Mouse (Mus musculus) heart, postnatal 0 days (tissue): ENCODE data around the gene Dcun1d3. TPM values are rescaled to one million over a fixed set of nuclear protein-coding genes. Genes with fewer than 3 reads are reported as not detected.

Experiments
- ATAC-seq: fragments of 200-750 bp; cut with Nextera tagmentation; 2 replicates; pipeline ENCODE4 v1.8.0; 2017; ENCODE audit warnings: low read depth, moderate number of reproducible peaks, moderate library complexity; ENCODE audit not compliant: insufficient read depth
- DNase-seq: peaks from one replicate; pipeline ENCODE4 v3.0.0-alpha.2; 2016; ENCODE audit warnings: low spot score
- H3K27ac ChIP-seq: fragments of 300-500 bp; sonication (generic); 2 replicates; pipeline ENCODE4 v1.5.1; 2014; ENCODE audit warnings: low read depth, mild to moderate bottlenecking
- H3K27me3 ChIP-seq: fragments of 300-500 bp; sonication (generic); 2 replicates; pipeline ENCODE4 v1.6.1; 2014; ENCODE audit warnings: low read length, mixed read lengths; ENCODE audit not compliant: control insufficient read depth, insufficient read depth
- H3K36me3 ChIP-seq: fragments of 300-500 bp; sonication (generic); replicated peaks from 2 replicates; pipeline ENCODE4 v1.6.1; 2014; ENCODE audit warnings: low read length, mixed read lengths; ENCODE audit not compliant: control insufficient read depth, insufficient read depth
- H3K4me1 ChIP-seq: fragments of 300-500 bp; sonication (generic); 2 replicates; pipeline ENCODE4 v1.6.1; 2014; ENCODE audit warnings: antibody characterized with exemption; ENCODE audit not compliant: control insufficient read depth, insufficient read depth
- H3K4me2 ChIP-seq: fragments of 300-500 bp; sonication (generic); 2 replicates; pipeline ENCODE4 v1.6.1; 2014; ENCODE audit warnings: low read depth, mild to moderate bottlenecking, low read length, moderate library complexity
- H3K4me3 ChIP-seq: fragments of 300-500 bp; sonication (generic); 2 replicates; pipeline ENCODE4 v1.5.1; 2014; ENCODE audit warnings: low read depth, low read length
- H3K9ac ChIP-seq: fragments of 300-500 bp; sonication (generic); replicated peaks from 2 replicates; pipeline ENCODE4 v1.6.1; 2014; ENCODE audit warnings: low read depth, low read length, mixed read lengths
- H3K9me3 ChIP-seq: fragments of 300-500 bp; sonication (generic); replicated peaks from 2 replicates; pipeline ENCODE4 v1.6.1; 2016; ENCODE audit warnings: low read length; ENCODE audit not compliant: control insufficient read depth
- CTCF ChIP-seq: IDR thresholded peaks from 2 replicates; pipeline ENCODE4 v1.5.1; 2016; ENCODE audit warnings: antibody characterized with exemption, control low read depth, low read depth
- EP300 ChIP-seq: IDR thresholded peaks from 2 replicates; pipeline ENCODE4 v1.6.1; 2016; ENCODE audit warnings: antibody characterized with exemption, low read depth
- WGBS: fragments of 180-500 bp; shearing (Covaris S2); extraction: QIAGEN DNeasy Blood & Tissue Kit; methylation state at CpG from one replicate; pipeline ENCODE4 v1.1.7; 2014; 5-methylcytosine and 5-hydroxymethylcytosine counted together
- polyA plus RNA-seq: library from polyadenylated mRNA; unstranded; fragments of >200 nt; fragmentation: Nextera tagmentation; extraction: Ambion mirVana; gene quantifications from 2 replicates; pipeline ENCODE4 v1.2.1, GENCODE M21; 2015
- total RNA-seq: library from RNA; depleted of rRNA; stranded (reverse); fragments of >200 nt; gene quantifications from 2 replicates; pipeline ENCODE4 v1.2.3, GENCODE M21; 2014; ENCODE audit warnings: low replicate concordance

The Dcun1d3 gene
- total and polyA plus RNA-seq, 2 experiments from 2014 or later, result 5.5 to 8.2 TPM

DNA sequence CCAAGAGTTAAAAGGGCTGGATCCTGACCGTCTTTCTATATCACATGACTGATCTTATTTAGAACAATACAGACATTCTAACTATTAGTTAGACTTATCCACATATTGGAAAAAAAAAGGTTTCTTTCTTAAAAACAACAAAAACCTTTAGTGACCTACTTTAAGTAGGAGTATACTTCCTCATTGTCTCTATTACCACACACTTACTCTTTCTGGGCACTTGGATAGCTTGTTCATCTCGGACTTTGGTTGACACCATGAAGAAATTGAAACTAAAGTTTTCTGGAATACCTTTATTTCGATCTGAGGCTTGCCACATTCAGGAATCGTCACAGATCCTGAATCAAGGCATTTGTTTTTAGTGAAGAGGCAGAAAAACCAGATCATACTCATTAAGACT, 25.0 kb upstream of the Dcun1d3 start:
- Histone ChIP-seq H3K27me3 (no peaks in the 10 kb centered on the region), H3K27ac (no peak overlapping the region), H3K36me3 (no peaks in the 10 kb centered on the region), H3K4me2 (no peak overlapping the region), H3K9ac (no peak overlapping the region), H3K9me3 (no peaks in the 10 kb centered on the region), H3K4me1 (peaks cover 5% of the 10 kb centered on the region; the same call in 1 of the 2 replicates), H3K4me3 (no peak overlapping the region)
- WGBS, result 74% methylated on average over 4 of the region's 4 CpGs
- DNase-seq, result no peak
- ATAC-seq, result no peak
- TF ChIP-seq CTCF, result no peak
- no peak for TF ChIP-seq EP300

DNA sequence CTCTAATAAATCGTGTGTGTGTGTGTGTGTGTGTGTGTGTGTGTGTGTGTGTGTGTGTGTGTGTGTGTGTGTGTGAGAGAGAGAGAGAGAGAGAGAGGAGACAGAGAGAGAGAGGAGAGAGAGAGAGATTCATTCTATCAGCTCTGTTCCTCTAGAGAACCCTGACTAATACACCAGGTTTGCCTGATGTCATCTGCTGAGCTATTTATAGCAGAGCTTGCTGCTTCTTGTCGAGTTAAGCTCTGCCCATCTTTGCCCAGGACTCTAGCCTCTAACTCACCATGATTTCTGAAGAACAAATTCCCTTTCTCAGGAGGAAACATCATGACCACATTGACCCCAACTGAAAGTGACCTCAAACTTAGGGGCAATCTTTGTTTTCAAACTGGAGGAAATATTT, 24.4 kb upstream of the Dcun1d3 start:
- Histone ChIP-seq H3K36me3 (no peaks in the 10 kb centered on the region), H3K9ac (no peak overlapping the region), H3K4me2 (no peak overlapping the region), H3K27ac (no peak overlapping the region), H3K9me3 (no peaks in the 10 kb centered on the region), H3K27me3 (no peaks in the 10 kb centered on the region), H3K4me3 (no peak overlapping the region), H3K4me1 (peaks cover 5% of the 10 kb centered on the region; the same call in 1 of the 2 replicates)
- TF ChIP-seq CTCF (no peak), EP300 (no peak)
- DNase-seq (peak; percentile 75), ATAC-seq (peak; percentile 82)
- 8% methylated on average over 2 of the region's 2 CpGs for WGBS

DNA sequence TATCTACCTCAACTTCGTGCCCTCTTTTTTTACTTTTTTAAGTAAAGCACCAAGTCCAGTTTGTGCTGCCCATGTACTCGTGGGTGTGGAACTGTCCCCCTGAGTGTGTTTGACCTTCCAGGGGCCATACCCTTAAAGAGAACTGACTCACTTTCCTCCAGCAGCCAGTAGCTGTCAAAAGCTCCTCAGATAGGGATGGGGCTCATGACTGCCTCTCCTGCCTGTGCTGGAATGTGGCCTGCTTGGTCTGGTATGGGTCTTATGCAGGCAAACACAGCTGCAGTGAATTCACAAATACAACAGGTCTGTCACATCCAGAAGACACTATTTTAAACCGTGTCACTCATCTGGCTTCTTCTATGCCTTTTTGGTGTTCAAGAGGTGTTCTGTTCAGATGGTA, 15.6 kb upstream of the Dcun1d3 start:
- Histone ChIP-seq H3K4me3 (no peak overlapping the region), H3K4me2 (no peak overlapping the region), H3K36me3 (no peaks in the 10 kb centered on the region), H3K9me3 (no peaks in the 10 kb centered on the region), H3K9ac (no peak overlapping the region), H3K27ac (0 out of 2 replicates have a peak overlapping the region, but pooled peaks have one; percentile 20), H3K4me1 (no peaks in the 10 kb centered on the region), H3K27me3 (no peaks in the 10 kb centered on the region)
- DNase-seq (no peak), ATAC-seq (peak; percentile 68)
- 44% methylated on average over 3 of the region's 3 CpGs for WGBS
- no peak for TF ChIP-seq EP300
- TF ChIP-seq CTCF, result no peak

DNA sequence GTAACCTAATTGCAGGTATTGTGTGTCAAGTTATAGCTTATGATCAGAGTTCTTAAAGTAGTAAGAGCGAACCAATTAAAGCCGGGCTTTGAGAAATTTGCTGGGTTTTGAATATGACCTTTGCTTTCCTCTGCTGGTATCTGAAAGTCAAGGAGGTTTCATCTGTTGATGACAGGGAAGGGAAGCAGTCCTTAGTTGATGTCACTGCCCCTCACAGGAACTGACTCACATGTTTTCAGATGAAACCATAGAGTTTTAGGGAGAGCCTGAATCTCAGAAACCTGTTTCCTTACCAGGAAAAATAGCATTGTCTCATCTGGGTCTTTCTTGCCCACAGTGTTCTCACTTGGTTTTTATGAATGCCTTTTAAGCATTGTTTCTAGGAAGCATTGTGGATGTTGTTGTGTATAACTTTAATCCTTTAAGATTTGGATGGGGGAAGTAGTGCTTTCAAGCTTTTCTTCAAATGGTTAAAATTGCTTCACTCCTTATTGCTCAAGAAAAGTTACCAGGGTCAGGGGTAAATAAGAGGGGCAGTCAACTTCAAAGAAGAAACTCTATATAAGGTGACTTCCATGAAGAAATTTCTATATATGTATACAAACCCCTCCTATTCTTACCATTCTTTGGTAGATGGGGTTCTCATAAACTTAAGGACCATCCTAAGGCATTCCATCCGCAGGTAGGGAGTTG, 10.6 kb upstream of the Dcun1d3 start:
- Histone ChIP-seq H3K9ac (no peak overlapping the region), H3K4me2 (no peak overlapping the region), H3K36me3 (no peaks in the 10 kb centered on the region), H3K4me3 (no peak overlapping the region), H3K27ac (no peak overlapping the region), H3K27me3 (no peaks in the 10 kb centered on the region), H3K4me1 (no peaks in the 10 kb centered on the region), H3K9me3 (no peaks in the 10 kb centered on the region)
- ATAC-seq, result no peak
- 82% methylated on average over 3 of the region's 3 CpGs for WGBS
- TF ChIP-seq CTCF (no peak), EP300 (no peak)
- no peak for DNase-seq

DNA sequence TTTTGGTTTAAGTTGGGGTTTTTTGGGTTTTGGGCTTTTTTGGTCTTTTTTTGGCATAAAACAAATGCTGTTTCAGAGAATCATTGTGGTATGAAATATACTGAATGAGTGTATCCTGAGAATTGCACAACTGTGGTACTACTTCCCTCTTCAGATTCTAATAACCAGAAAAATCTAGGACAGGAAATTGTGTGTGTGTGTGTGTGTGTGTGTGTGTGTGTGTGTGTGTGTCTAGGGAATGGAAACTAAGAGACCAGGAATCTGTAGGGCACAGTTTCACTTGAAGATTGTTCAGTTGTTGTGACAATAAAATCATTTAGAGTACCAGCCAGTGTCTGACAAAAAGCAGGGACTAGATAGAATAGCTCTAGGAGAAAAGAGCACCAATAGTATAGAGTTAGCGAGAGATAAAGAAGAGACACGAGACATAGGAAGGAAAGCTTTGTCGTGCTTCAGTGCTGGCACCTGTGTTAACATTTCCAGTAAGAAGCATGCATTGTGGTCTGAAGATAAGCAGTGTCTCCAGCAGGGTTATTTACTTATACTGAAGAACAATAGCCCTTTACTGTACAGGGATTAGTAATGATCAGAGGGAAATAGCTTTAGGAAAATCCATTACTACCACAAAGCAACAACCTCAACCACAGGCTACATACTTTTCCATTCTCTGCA, 3.4 kb upstream of the Dcun1d3 start:
- Histone ChIP-seq H3K9ac (no peak overlapping the region), H3K9me3 (no peaks in the 10 kb centered on the region), H3K4me1 (peaks cover 6% of the 10 kb centered on the region; the same call in 1 of the 2 replicates), H3K4me3 (no peak overlapping the region), H3K27ac (no peak overlapping the region), H3K36me3 (no peaks in the 10 kb centered on the region), H3K4me2 (no peak overlapping the region), H3K27me3 (no peaks in the 10 kb centered on the region)
- WGBS, result 36% methylated on average over 3 of the region's 3 CpGs
- DNase-seq (peak; percentile 19), ATAC-seq (no peak)
- TF ChIP-seq CTCF, result no peak
- no peak for TF ChIP-seq EP300
